Mouse (Mus musculus) midbrain, embryonic 11.5 days (tissue): ENCODE measurements around the gene Nrg3. TPM values are rescaled to one million over a fixed set of nuclear protein-coding genes. Genes with fewer than 3 reads are reported as not detected.

ENCODE experiments used
- ATAC-seq: fragments of 200-750 bp; cut with Nextera tagmentation; 2 replicates; pipeline ENCODE4 v1.8.0; 2017; ENCODE audit warnings: moderate TSS enrichment, moderate library complexity; ENCODE audit not compliant: low FRiP score
- DNase-seq: peaks from one replicate; pipeline ENCODE4 v3.0.0; 2015; ENCODE audit warnings: low spot score; ENCODE audit errors: missing footprints
- H3K27ac ChIP-seq: fragments of 300-500 bp; sonication (generic); 2 replicates; pipeline ENCODE4 v1.5.1; 2014; ENCODE audit warnings: low read depth, low read length
- H3K27me3 ChIP-seq: fragments of 300-500 bp; sonication (generic); 2 replicates; pipeline ENCODE4 v1.6.1; 2014; ENCODE audit warnings: mild to moderate bottlenecking, low read length, moderate library complexity, mixed read lengths; ENCODE audit not compliant: control insufficient read depth, insufficient read depth
- H3K36me3 ChIP-seq: fragments of 300-500 bp; sonication (generic); 2 replicates; pipeline ENCODE4 v1.6.1; 2014; ENCODE audit warnings: mild to moderate bottlenecking, low read length, moderate library complexity, mixed read lengths; ENCODE audit not compliant: control insufficient read depth, insufficient read depth
- H3K4me1 ChIP-seq: fragments of 300-500 bp; sonication (generic); 2 replicates; pipeline ENCODE4 v1.6.1; 2014; ENCODE audit warnings: low read length; ENCODE audit not compliant: control insufficient read depth, insufficient read depth
- H3K4me2 ChIP-seq: fragments of 300-500 bp; sonication (generic); 2 replicates; pipeline ENCODE4 v1.6.1; 2014; ENCODE audit warnings: mild to moderate bottlenecking, moderate library complexity
- H3K4me3 ChIP-seq: fragments of 300-500 bp; sonication (generic); 2 replicates; pipeline ENCODE4 v1.5.1; 2014; ENCODE audit warnings: low read depth, low read length
- H3K9ac ChIP-seq: fragments of 300-500 bp; sonication (generic); 2 replicates; pipeline ENCODE4 v1.6.1; 2014; ENCODE audit warnings: low read length
- H3K9me3 ChIP-seq: fragments of 300-500 bp; sonication (generic); 2 replicates; pipeline ENCODE4 v1.6.1; 2016; ENCODE audit warnings: low read length; ENCODE audit not compliant: control insufficient read depth
- WGBS: fragments of 180-500 bp; shearing (Covaris S2); extraction: QIAGEN DNeasy Blood & Tissue Kit; methylation state at CpG from one replicate; pipeline ENCODE4 v1.1.7; 2014; 5-methylcytosine and 5-hydroxymethylcytosine counted together
- polyA plus RNA-seq: library from polyadenylated mRNA; unstranded; fragments of >200 nt; fragmentation: Nextera tagmentation; extraction: Ambion mirVana; gene quantifications from 2 replicates; pipeline ENCODE4 v1.2.1, GENCODE M21; 2014

The Nrg3 gene
- polyA plus RNA-seq, 1 experiment from 2014 or later, result 1.2 TPM

- DNase-seq (no peak), ATAC-seq (no peak)
- Histone ChIP-seq H3K9ac (no peak overlapping the region), H3K4me2 (no peak overlapping the region), H3K9me3 (no peaks in the 10 kb centered on the region), H3K4me3 (no peak overlapping the region), H3K27me3 (no peaks in the 10 kb centered on the region), H3K27ac (no peak overlapping the region), H3K4me1 (no peaks in the 10 kb centered on the region), H3K36me3 (no peaks in the 10 kb centered on the region)
- 84% methylated on average over 5 of the region's 5 CpGs for WGBS
Observed at GRCm38 (mm10) chr14:38775291-38776116, 697.4 kb downstream of the Nrg3 start.

GRCm38 (mm10) chr14:38774811-38775210 lies 698.1 kb downstream of the Nrg3 start:
- no peaks in the 10 kb centered on the region for H3K4me1 ChIP-seq
- no peaks in the 10 kb centered on the region for H3K9me3 ChIP-seq
- no peak overlapping the region for H3K9ac ChIP-seq
- no peak overlapping the region for H3K27ac ChIP-seq
- WGBS, result 58% methylated on average over 1 of the region's 1 CpGs
- H3K4me2 ChIP-seq, result no peak overlapping the region
- no peaks in the 10 kb centered on the region for H3K27me3 ChIP-seq
- no peak for ATAC-seq
- no peaks in the 10 kb centered on the region for H3K36me3 ChIP-seq
- DNase-seq, result no peak
- H3K4me3 ChIP-seq, result no peak overlapping the region

GRCm38 (mm10) chr14:38730465-38730864 lies 742.4 kb downstream of the Nrg3 start:
- Histone ChIP-seq H3K27ac (no peak overlapping the region), H3K4me2 (no peak overlapping the region), H3K4me1 (no peaks in the 10 kb centered on the region), H3K36me3 (no peaks in the 10 kb centered on the region), H3K27me3 (no peaks in the 10 kb centered on the region), H3K9ac (no peak overlapping the region), H3K4me3 (no peak overlapping the region), H3K9me3 (no peaks in the 10 kb centered on the region)
- ATAC-seq, result no peak
- peak; percentile 47 for DNase-seq

GRCm38 (mm10) chr14:38703894-38704293 lies 769.0 kb downstream of the Nrg3 start:
- Histone ChIP-seq H3K27ac (no peak overlapping the region), H3K4me3 (no peak overlapping the region), H3K4me1 (no peaks in the 10 kb centered on the region; the same call in 1 of the 2 replicates), H3K27me3 (no peaks in the 10 kb centered on the region; the same call in 1 of the 2 replicates), H3K9me3 (no peaks in the 10 kb centered on the region), H3K9ac (no peak overlapping the region), H3K36me3 (no peaks in the 10 kb centered on the region), H3K4me2 (no peak overlapping the region)
- ATAC-seq (peak; percentile 74), DNase-seq (no peak)
- 16% methylated on average over 4 of the region's 4 CpGs for WGBS

- H3K27ac ChIP-seq, result no peak overlapping the region
- ATAC-seq (0 out of 2 replicates have a peak, but pooled peaks have one; percentile 16), DNase-seq (no peak)
- H3K4me3 ChIP-seq, result no peak overlapping the region
- H3K4me2 ChIP-seq, result no peak overlapping the region
- H3K4me1 ChIP-seq, result no peaks in the 10 kb centered on the region; the same call in 1 of the 2 replicates
- WGBS, result 78% methylated on average over 9 of the region's 9 CpGs
- H3K9me3 ChIP-seq, result no peaks in the 10 kb centered on the region
- H3K27me3 ChIP-seq, result no peaks in the 10 kb centered on the region; the same call in 1 of the 2 replicates
- no peak overlapping the region for H3K9ac ChIP-seq
- no peaks in the 10 kb centered on the region for H3K36me3 ChIP-seq
Observed at GRCm38 (mm10) chr14:38702596-38703393, 770.1 kb downstream of the Nrg3 start.

GRCm38 (mm10) chr14:38701413-38701812 lies 771.5 kb downstream of the Nrg3 start:
- ATAC-seq, result no peak
- WGBS, result 61% methylated on average over 1 of the region's 1 CpGs
- no peak overlapping the region for H3K9ac ChIP-seq

GRCm38 (mm10) chr14:38700972-38701371 lies 771.9 kb downstream of the Nrg3 start:
- Histone ChIP-seq H3K4me3 (no peak overlapping the region), H3K27me3 (no peaks in the 10 kb centered on the region; the same call in 1 of the 2 replicates), H3K4me2 (no peak overlapping the region), H3K36me3 (no peaks in the 10 kb centered on the region), H3K27ac (no peak overlapping the region), H3K4me1 (no peaks in the 10 kb centered on the region; the same call in 1 of the 2 replicates), H3K9ac (no peak overlapping the region), H3K9me3 (no peaks in the 10 kb centered on the region)
- no peak for ATAC-seq
- 90% methylated on average over 3 of the region's 3 CpGs for WGBS
- no peak for DNase-seq

More at GRCm38 (mm10) chr14:38701413-38701812, 771.5 kb downstream of the Nrg3 start:
- Histone ChIP-seq H3K27me3 (no peaks in the 10 kb centered on the region; the same call in 1 of the 2 replicates), H3K4me1 (no peaks in the 10 kb centered on the region; the same call in 1 of the 2 replicates), H3K4me3 (no peak overlapping the region), H3K9me3 (no peaks in the 10 kb centered on the region), H3K36me3 (no peaks in the 10 kb centered on the region), H3K4me2 (no peak overlapping the region), H3K27ac (no peak overlapping the region)
- DNase-seq, result no peak

- no peak for DNase-seq
- H3K27ac ChIP-seq, result no peak overlapping the region
- no peaks in the 10 kb centered on the region for H3K27me3 ChIP-seq
- 65% methylated on average over 1 of the region's 1 CpGs for WGBS
- no peak for ATAC-seq
- H3K4me2 ChIP-seq, result no peak overlapping the region
- no peak overlapping the region for H3K4me3 ChIP-seq
- H3K4me1 ChIP-seq, result no peaks in the 10 kb centered on the region
- no peak overlapping the region for H3K9ac ChIP-seq
- no peaks in the 10 kb centered on the region for H3K9me3 ChIP-seq
- H3K36me3 ChIP-seq, result no peaks in the 10 kb centered on the region
Observed at GRCm38 (mm10) chr14:38659973-38660372, 812.9 kb downstream of the Nrg3 start.

GRCm38 (mm10) chr14:38637070-38637469 lies 835.8 kb downstream of the Nrg3 start:
- 83% methylated on average over 3 of the region's 3 CpGs for WGBS
- Histone ChIP-seq H3K9ac (no peak overlapping the region), H3K4me1 (no peaks in the 10 kb centered on the region), H3K36me3 (no peaks in the 10 kb centered on the region), H3K4me2 (no peak overlapping the region), H3K27ac (no peak overlapping the region), H3K4me3 (no peak overlapping the region), H3K9me3 (no peaks in the 10 kb centered on the region), H3K27me3 (no peaks in the 10 kb centered on the region)
- ATAC-seq (no peak), DNase-seq (no peak)
